Mouse (Mus musculus): ENCODE measurements around the gene Ehd4. TPM values are rescaled to one million over a fixed set of nuclear protein-coding genes. Genes with fewer than 3 reads are reported as not detected.

Gene Ehd4
- polyA plus RNA-seq (2014; fragmentation: Nextera tagmentation; extraction: Ambion mirVana), result 35.4 and 36.5 TPM in 2 replicates

GRCm38 (mm10) chr2:120154361-120154894 lies at the start of gene Ehd4:
TSS of gene Ehd4 (minus strand) at chr2:120154606.
- WGBS, result under 1% methylated on average over 53 of the region's 53 CpGs
- H3K4me3 ChIP-seq (ENCODE audit: low read depth, low read length), result peak within 1 kb of the TSS; percentile 73
- peak within 1 kb of the TSS; percentile 51; the same call in 1 of the 2 replicates for H3K27ac ChIP-seq (ENCODE audit: low read depth)
- DNase-seq (ENCODE audit: low spot score) (peak; percentile 98), ATAC-seq (replicated peaks; ENCODE audit: low FRiP score, low TSS enrichment, low read depth) (peak; percentile 98)
- H3K36me3 ChIP-seq (ENCODE audit: control insufficient read depth, insufficient read depth, low read length), result no peaks in the 10 kb centered on the region
- H3K4me2 ChIP-seq (ENCODE audit: low read length), result peak within 1 kb of the TSS; percentile 98
- no peaks in the 10 kb centered on the region for H3K27me3 ChIP-seq (replicated peaks; ENCODE audit: control insufficient read depth, insufficient read depth, low read length)
- peak within 1 kb of the TSS; percentile 63 for H3K9ac ChIP-seq (ENCODE audit: low read length)
- peaks cover 7% of the 10 kb centered on the region; the same call in 1 of the 2 replicates for H3K4me1 ChIP-seq (replicated peaks; ENCODE audit: control insufficient read depth, insufficient read depth, low read length)
- H3K9me3 ChIP-seq (ENCODE audit: control insufficient read depth, low read length), result no peaks in the 10 kb centered on the region

GRCm38 (mm10) chr2:120203742-120204141 lies 49.3 kb upstream of the Ehd4 start:
- no peak overlapping the region for H3K4me2 ChIP-seq (ENCODE audit: low read length)
- H3K4me3 ChIP-seq (ENCODE audit: low read depth, low read length), result no peak overlapping the region
- no peaks in the 10 kb centered on the region for H3K9me3 ChIP-seq (ENCODE audit: control insufficient read depth, low read length)
- whole genome bisulfite sequencing, result 59% methylated on average over 3 of the region's 3 CpGs
- H3K9ac ChIP-seq (ENCODE audit: low read length), result no peak overlapping the region
- no peaks in the 10 kb centered on the region for H3K36me3 ChIP-seq (ENCODE audit: control insufficient read depth, insufficient read depth, low read length)
- H3K4me1 ChIP-seq (replicated peaks; ENCODE audit: control insufficient read depth, insufficient read depth, low read length), result no peaks in the 10 kb centered on the region
- ATAC-seq (replicated peaks; ENCODE audit: low FRiP score, low TSS enrichment, low read depth) (no peak), DNase-seq (ENCODE audit: low spot score) (no peak)
- no peak overlapping the region for H3K27ac ChIP-seq (ENCODE audit: low read depth)
- H3K27me3 ChIP-seq (replicated peaks; ENCODE audit: control insufficient read depth, insufficient read depth, low read length), result no peaks in the 10 kb centered on the region

- no peak for ATAC-seq (replicated peaks; ENCODE audit: low FRiP score, low TSS enrichment, low read depth)
- Histone ChIP-seq H3K4me2 (ENCODE audit: low read length) (no peak overlapping the region), H3K27ac (ENCODE audit: low read depth) (no peak overlapping the region), H3K9ac (ENCODE audit: low read length) (no peak overlapping the region), H3K36me3 (ENCODE audit: control insufficient read depth, insufficient read depth, low read length) (no peaks in the 10 kb centered on the region), H3K4me3 (ENCODE audit: low read depth, low read length) (no peak overlapping the region), H3K4me1 (replicated peaks; ENCODE audit: control insufficient read depth, insufficient read depth, low read length) (no peaks in the 10 kb centered on the region), H3K27me3 (replicated peaks; ENCODE audit: control insufficient read depth, insufficient read depth, low read length) (no peaks in the 10 kb centered on the region), H3K9me3 (ENCODE audit: control insufficient read depth, low read length) (no peaks in the 10 kb centered on the region)
- no peak for DNase-seq (ENCODE audit: low spot score)
- WGBS, result 66% methylated on average over 7 of the region's 7 CpGs
Observed at GRCm38 (mm10) chr2:120200077-120200476, 45.7 kb upstream of the Ehd4 start.

GRCm38 (mm10) chr2:120188174-120188573 lies 33.8 kb upstream of the Ehd4 start:
- Histone ChIP-seq H3K36me3 (ENCODE audit: control insufficient read depth, insufficient read depth, low read length) (no peaks in the 10 kb centered on the region), H3K27ac (ENCODE audit: low read depth) (no peak overlapping the region), H3K4me2 (ENCODE audit: low read length) (no peak overlapping the region), H3K9ac (ENCODE audit: low read length) (no peak overlapping the region), H3K9me3 (ENCODE audit: control insufficient read depth, low read length) (no peaks in the 10 kb centered on the region), H3K4me1 (replicated peaks; ENCODE audit: control insufficient read depth, insufficient read depth, low read length) (no peaks in the 10 kb centered on the region), H3K27me3 (replicated peaks; ENCODE audit: control insufficient read depth, insufficient read depth, low read length) (no peaks in the 10 kb centered on the region), H3K4me3 (ENCODE audit: low read depth, low read length) (no peak overlapping the region)
- WGBS, result 79% methylated on average over 4 of the region's 4 CpGs
- DNase-seq (ENCODE audit: low spot score) (no peak), ATAC-seq (replicated peaks; ENCODE audit: low FRiP score, low TSS enrichment, low read depth) (no peak)

GRCm38 (mm10) chr2:120187583-120187982 lies 33.2 kb upstream of the Ehd4 start:
- no peaks in the 10 kb centered on the region for H3K27me3 ChIP-seq (replicated peaks; ENCODE audit: control insufficient read depth, insufficient read depth, low read length)
- no peak overlapping the region for H3K4me2 ChIP-seq (ENCODE audit: low read length)
- DNase-seq (ENCODE audit: low spot score) (no peak), ATAC-seq (replicated peaks; ENCODE audit: low FRiP score, low TSS enrichment, low read depth) (no peak)
- H3K9ac ChIP-seq (ENCODE audit: low read length), result no peak overlapping the region
- 97% methylated on average over 1 of the region's 1 CpGs for WGBS
- no peaks in the 10 kb centered on the region for H3K4me1 ChIP-seq (replicated peaks; ENCODE audit: control insufficient read depth, insufficient read depth, low read length)
- no peak overlapping the region for H3K4me3 ChIP-seq (ENCODE audit: low read depth, low read length)
- H3K9me3 ChIP-seq (ENCODE audit: control insufficient read depth, low read length), result no peaks in the 10 kb centered on the region
- no peaks in the 10 kb centered on the region for H3K36me3 ChIP-seq (ENCODE audit: control insufficient read depth, insufficient read depth, low read length)
- H3K27ac ChIP-seq (ENCODE audit: low read depth), result no peak overlapping the region

GRCm38 (mm10) chr2:120185527-120186276 lies 31.3 kb upstream of the Ehd4 start:
- DNase-seq (ENCODE audit: low spot score), result no peak
- WGBS, result 78% methylated on average over 6 of the region's 6 CpGs
- no peak overlapping the region for H3K4me2 ChIP-seq (ENCODE audit: low read length)
- H3K4me3 ChIP-seq (ENCODE audit: low read depth, low read length), result no peak overlapping the region
- H3K4me1 ChIP-seq (replicated peaks; ENCODE audit: control insufficient read depth, insufficient read depth, low read length), result no peaks in the 10 kb centered on the region
- H3K27me3 ChIP-seq (replicated peaks; ENCODE audit: control insufficient read depth, insufficient read depth, low read length), result no peaks in the 10 kb centered on the region
- no peak overlapping the region for H3K9ac ChIP-seq (ENCODE audit: low read length)
- ATAC-seq (replicated peaks; ENCODE audit: low FRiP score, low TSS enrichment, low read depth), result no peak
- no peaks in the 10 kb centered on the region for H3K9me3 ChIP-seq (ENCODE audit: control insufficient read depth, low read length)
- no peak overlapping the region for H3K27ac ChIP-seq (ENCODE audit: low read depth)
- no peaks in the 10 kb centered on the region for H3K36me3 ChIP-seq (ENCODE audit: control insufficient read depth, insufficient read depth, low read length)

GRCm38 (mm10) chr2:120178936-120179335 lies 24.5 kb upstream of the Ehd4 start:
- ATAC-seq (replicated peaks; ENCODE audit: low FRiP score, low TSS enrichment, low read depth) (no peak), DNase-seq (ENCODE audit: low spot score) (no peak)
- Histone ChIP-seq H3K27me3 (replicated peaks; ENCODE audit: control insufficient read depth, insufficient read depth, low read length) (no peaks in the 10 kb centered on the region), H3K4me1 (replicated peaks; ENCODE audit: control insufficient read depth, insufficient read depth, low read length) (no peaks in the 10 kb centered on the region), H3K4me2 (ENCODE audit: low read length) (no peak overlapping the region), H3K9me3 (ENCODE audit: control insufficient read depth, low read length) (no peaks in the 10 kb centered on the region), H3K36me3 (ENCODE audit: control insufficient read depth, insufficient read depth, low read length) (no peaks in the 10 kb centered on the region), H3K9ac (ENCODE audit: low read length) (no peak overlapping the region), H3K27ac (ENCODE audit: low read depth) (no peak overlapping the region), H3K4me3 (ENCODE audit: low read depth, low read length) (no peak overlapping the region)

GRCm38 (mm10) chr2:120173718-120174117 lies 19.3 kb upstream of the Ehd4 start:
- H3K4me1 ChIP-seq (replicated peaks; ENCODE audit: control insufficient read depth, insufficient read depth, low read length), result no peaks in the 10 kb centered on the region
- no peak overlapping the region for H3K9ac ChIP-seq (ENCODE audit: low read length)
- H3K27ac ChIP-seq (ENCODE audit: low read depth), result no peak overlapping the region
- ATAC-seq (replicated peaks; ENCODE audit: low FRiP score, low TSS enrichment, low read depth) (no peak), DNase-seq (ENCODE audit: low spot score) (peak; percentile 77)
- no peak overlapping the region for H3K4me2 ChIP-seq (ENCODE audit: low read length)
- no peaks in the 10 kb centered on the region for H3K36me3 ChIP-seq (ENCODE audit: control insufficient read depth, insufficient read depth, low read length)
- WGBS, result 26% methylated on average over 10 of the region's 10 CpGs
- no peaks in the 10 kb centered on the region for H3K9me3 ChIP-seq (ENCODE audit: control insufficient read depth, low read length)
- no peak overlapping the region for H3K4me3 ChIP-seq (ENCODE audit: low read depth, low read length)
- H3K27me3 ChIP-seq (replicated peaks; ENCODE audit: control insufficient read depth, insufficient read depth, low read length), result no peaks in the 10 kb centered on the region

GRCm38 (mm10) chr2:120171362-120171761 lies 17.0 kb upstream of the Ehd4 start:
- DNase-seq (ENCODE audit: low spot score) (no peak), ATAC-seq (replicated peaks; ENCODE audit: low FRiP score, low TSS enrichment, low read depth) (no peak)
- 92% methylated on average over 7 of the region's 7 CpGs for WGBS
- Histone ChIP-seq H3K9me3 (ENCODE audit: control insufficient read depth, low read length) (no peaks in the 10 kb centered on the region), H3K27me3 (replicated peaks; ENCODE audit: control insufficient read depth, insufficient read depth, low read length) (no peaks in the 10 kb centered on the region), H3K4me1 (replicated peaks; ENCODE audit: control insufficient read depth, insufficient read depth, low read length) (no peaks in the 10 kb centered on the region), H3K9ac (ENCODE audit: low read length) (no peak overlapping the region), H3K36me3 (ENCODE audit: control insufficient read depth, insufficient read depth, low read length) (no peaks in the 10 kb centered on the region), H3K4me2 (ENCODE audit: low read length) (no peak overlapping the region), H3K4me3 (ENCODE audit: low read depth, low read length) (no peak overlapping the region), H3K27ac (ENCODE audit: low read depth) (no peak overlapping the region)

Data from intestine, embryonic 14.5 days (tissue).